Mouse (Mus musculus): ENCODE results near the gene Wnk3. TPM values are rescaled to one million over a fixed set of nuclear protein-coding genes. Genes with fewer than 3 reads are reported as not detected.
A peak's percentile ranks its signal among the peaks of the same experiment; 100 is the strongest.

The Wnk3 gene
- polyA plus RNA-seq, 1 experiment = not detected

DNA sequence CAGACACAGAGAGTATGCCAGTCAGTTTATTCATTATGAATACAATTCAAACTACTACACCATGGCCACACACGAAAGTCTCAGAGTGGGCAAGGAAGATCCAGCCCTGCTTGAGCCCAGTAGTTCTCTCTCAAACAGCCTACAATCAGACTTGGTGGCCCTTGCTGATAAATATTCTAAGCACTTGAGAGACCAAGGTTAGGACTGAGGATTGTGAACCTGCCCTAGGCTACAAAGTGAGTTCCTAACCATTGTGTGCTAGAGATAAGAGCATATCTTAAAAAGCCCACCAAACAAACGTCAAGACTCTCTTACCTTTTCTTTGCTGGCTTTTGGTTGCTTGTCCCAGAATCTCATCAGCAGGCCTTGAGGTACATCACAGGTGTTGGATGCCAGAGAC lies 135.7 kb downstream of the Wnk3 start:
- WGBS = 72% methylated on average over 2 of the region's 2 CpGs
- Histone ChIP-seq H3K4me3 (ENCODE audit: low read depth, low read length) (no peak overlapping the region), H3K27ac (ENCODE audit: insufficient read depth, low read depth, low read length) (no peak overlapping the region), H3K4me1 (ENCODE audit: control insufficient read depth, insufficient read depth, insufficient read length, low read length) (no peaks in the 10 kb centered on the region), H3K36me3 (ENCODE audit: control insufficient read depth, insufficient read depth, low read length) (no peaks in the 10 kb centered on the region), H3K27me3 (ENCODE audit: control insufficient read depth, insufficient read depth, low read length) (no peaks in the 10 kb centered on the region)
- no peak for TF ChIP-seq CTCF (IDR thresholded peaks at IDR 0.05; ENCODE audit: extremely low read depth, insufficient read length, insufficient replicate concordance, low read depth, low read length)
- no peak for TF ChIP-seq POLR2A (IDR thresholded peaks at IDR 0.05; ENCODE audit: low read depth, low read length)

DNA sequence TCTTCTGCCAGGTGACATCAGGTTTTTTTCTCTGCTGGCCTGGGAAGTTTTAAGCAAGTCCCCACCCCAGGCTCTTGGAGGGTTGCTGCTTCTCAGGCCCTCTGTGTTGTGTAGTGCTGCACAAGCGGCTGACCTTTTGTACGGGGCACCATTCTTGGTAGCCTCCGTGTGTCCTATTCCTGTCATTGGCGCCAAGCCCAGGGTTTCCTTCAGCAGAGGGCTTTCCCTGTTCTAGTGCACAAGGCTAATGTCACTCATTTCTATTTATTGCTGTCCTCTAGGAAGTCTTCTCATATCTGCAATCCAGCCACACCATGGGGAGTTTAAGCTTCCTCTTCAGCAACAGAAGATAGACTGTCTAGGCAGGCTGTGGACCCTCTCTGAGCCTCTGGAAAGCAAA lies 139.9 kb downstream of the Wnk3 start:
- WGBS = 59% methylated on average over 4 of the region's 4 CpGs
- no peaks in the 10 kb centered on the region for H3K27me3 ChIP-seq (ENCODE audit: control insufficient read depth, insufficient read depth, low read length)

GRCm38 (mm10) chrX:151343761-151344500 lies 146.1 kb downstream of the Wnk3 start, which contains the start of gene Fam120c:
Fam120c (plus strand) TSS chrX:151344175.
- H3K27ac ChIP-seq (ENCODE audit: insufficient read depth, low read depth, low read length) = peak within 1 kb of the TSS; percentile 93
- H3K27me3 ChIP-seq (ENCODE audit: control insufficient read depth, insufficient read depth, low read length) = no peaks in the 10 kb centered on the region
- TF ChIP-seq CTCF (IDR thresholded peaks at IDR 0.05; ENCODE audit: extremely low read depth, insufficient read length, insufficient replicate concordance, low read depth, low read length) (no peak), POLR2A (IDR thresholded peaks at IDR 0.05; ENCODE audit: low read depth, low read length) (no peak; the same call in 1 of the 2 replicates)
- peaks cover 2% of the 10 kb centered on the region; the same call in 1 of the 2 replicates for H3K4me1 ChIP-seq (ENCODE audit: control insufficient read depth, insufficient read depth, insufficient read length, low read length)
- WGBS = 15% methylated on average over 56 of the region's 56 CpGs
- H3K4me3 ChIP-seq (ENCODE audit: low read depth, low read length) = peak within 1 kb of the TSS; percentile 100
- H3K36me3 ChIP-seq (ENCODE audit: control insufficient read depth, insufficient read depth, low read length) = no peaks in the 10 kb centered on the region

More for the DNA sequence above, 139.9 kb downstream of the Wnk3 start:
- no peaks in the 10 kb centered on the region for H3K4me1 ChIP-seq (ENCODE audit: control insufficient read depth, insufficient read depth, insufficient read length, low read length)
- H3K4me3 ChIP-seq (ENCODE audit: low read depth, low read length) = no peak overlapping the region
- TF ChIP-seq POLR2A (IDR thresholded peaks at IDR 0.05; ENCODE audit: low read depth, low read length) (no peak), CTCF (IDR thresholded peaks at IDR 0.05; ENCODE audit: extremely low read depth, insufficient read length, insufficient replicate concordance, low read depth, low read length) (no peak)
- no peak overlapping the region for H3K27ac ChIP-seq (ENCODE audit: insufficient read depth, low read depth, low read length)
- H3K36me3 ChIP-seq (ENCODE audit: control insufficient read depth, insufficient read depth, low read length) = no peaks in the 10 kb centered on the region

- WGBS = 12% methylated on average over 33 of the region's 33 CpGs
- peak overlapping the region; percentile 52 for H3K27ac ChIP-seq (ENCODE audit: insufficient read depth, low read depth, low read length)
- H3K4me3 ChIP-seq (ENCODE audit: low read depth, low read length) = peak overlapping the region; percentile 100
- no peak for TF ChIP-seq CTCF (IDR thresholded peaks at IDR 0.05; ENCODE audit: extremely low read depth, insufficient read length, insufficient replicate concordance, low read depth, low read length)
- no peak for TF ChIP-seq POLR2A (IDR thresholded peaks at IDR 0.05; ENCODE audit: low read depth, low read length)
- H3K36me3 ChIP-seq (ENCODE audit: control insufficient read depth, insufficient read depth, low read length) = no peaks in the 10 kb centered on the region
- H3K4me1 ChIP-seq (ENCODE audit: control insufficient read depth, insufficient read depth, insufficient read length, low read length) = peaks cover 2% of the 10 kb centered on the region; the same call in 1 of the 2 replicates
- no peaks in the 10 kb centered on the region for H3K27me3 ChIP-seq (ENCODE audit: control insufficient read depth, insufficient read depth, low read length)
Measured at GRCm38 (mm10) chrX:151344501-151344984, 146.7 kb downstream of the Wnk3 start.

DNA sequence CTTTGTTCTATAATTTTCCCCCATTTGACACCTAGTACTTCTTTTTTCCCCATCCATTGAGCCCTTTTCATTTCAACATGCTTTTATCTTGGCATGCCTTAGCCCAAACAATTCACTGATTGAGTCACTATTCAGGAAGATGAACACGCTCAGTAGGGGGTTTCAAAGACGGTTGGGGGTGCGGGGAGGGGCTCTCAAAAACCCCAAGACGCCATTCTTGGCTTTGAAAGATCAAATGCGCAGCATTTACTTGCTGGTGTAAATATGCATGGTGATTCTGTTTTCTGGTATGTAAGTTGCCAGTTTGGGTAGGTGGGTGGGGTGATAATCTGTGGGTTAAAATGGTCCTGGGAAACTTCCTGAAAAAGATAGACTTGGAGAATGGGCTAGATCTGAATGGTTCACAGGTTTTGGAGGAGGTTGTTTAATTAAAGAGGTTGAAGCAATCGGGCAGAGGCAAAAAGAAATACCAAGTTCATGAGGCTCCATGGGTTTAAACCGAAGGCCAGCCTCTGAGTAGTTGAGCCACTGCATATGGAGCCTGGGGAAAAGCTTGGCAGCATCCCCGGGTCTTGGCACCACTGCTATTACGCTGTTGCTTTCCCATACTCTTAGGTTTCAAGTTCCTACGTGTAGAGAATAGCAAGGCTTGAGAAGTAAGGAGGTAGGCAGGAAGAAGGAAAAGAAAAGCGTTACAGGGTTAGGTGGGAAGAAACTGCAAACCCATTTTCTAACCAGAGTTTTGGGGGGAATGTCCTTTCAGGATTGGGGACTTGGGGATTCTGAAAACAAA lies 147.7 kb downstream of the Wnk3 start:
- H3K4me1 ChIP-seq (ENCODE audit: control insufficient read depth, insufficient read depth, insufficient read length, low read length) = peaks cover 2% of the 10 kb centered on the region; the same call in 1 of the 2 replicates
- 21% methylated on average over 11 of the region's 11 CpGs for WGBS
- H3K36me3 ChIP-seq (ENCODE audit: control insufficient read depth, insufficient read depth, low read length) = no peaks in the 10 kb centered on the region
- TF ChIP-seq POLR2A (IDR thresholded peaks at IDR 0.05; ENCODE audit: low read depth, low read length) (no peak), CTCF (IDR thresholded peaks at IDR 0.05; ENCODE audit: extremely low read depth, insufficient read length, insufficient replicate concordance, low read depth, low read length) (no peak)
- H3K4me3 ChIP-seq (ENCODE audit: low read depth, low read length) = peak overlapping the region; percentile 20; the same call in 1 of the 2 replicates
- H3K27ac ChIP-seq (ENCODE audit: insufficient read depth, low read depth, low read length) = no peak overlapping the region
- H3K27me3 ChIP-seq (ENCODE audit: control insufficient read depth, insufficient read depth, low read length) = no peaks in the 10 kb centered on the region

- no peak overlapping the region for H3K27ac ChIP-seq (ENCODE audit: insufficient read depth, low read depth, low read length)
- no peaks in the 10 kb centered on the region for H3K27me3 ChIP-seq (ENCODE audit: control insufficient read depth, insufficient read depth, low read length)
- H3K36me3 ChIP-seq (ENCODE audit: control insufficient read depth, insufficient read depth, low read length) = no peaks in the 10 kb centered on the region
- H3K4me3 ChIP-seq (ENCODE audit: low read depth, low read length) = no peak overlapping the region
- H3K4me1 ChIP-seq (ENCODE audit: control insufficient read depth, insufficient read depth, insufficient read length, low read length) = peaks cover 2% of the 10 kb centered on the region; the same call in 1 of the 2 replicates
- no peak for TF ChIP-seq CTCF (IDR thresholded peaks at IDR 0.05; ENCODE audit: extremely low read depth, insufficient read length, insufficient replicate concordance, low read depth, low read length)
- no peak for TF ChIP-seq POLR2A (IDR thresholded peaks at IDR 0.05; ENCODE audit: low read depth, low read length)
Measured at GRCm38 (mm10) chrX:151347278-151347677, 149.4 kb downstream of the Wnk3 start.

DNA sequence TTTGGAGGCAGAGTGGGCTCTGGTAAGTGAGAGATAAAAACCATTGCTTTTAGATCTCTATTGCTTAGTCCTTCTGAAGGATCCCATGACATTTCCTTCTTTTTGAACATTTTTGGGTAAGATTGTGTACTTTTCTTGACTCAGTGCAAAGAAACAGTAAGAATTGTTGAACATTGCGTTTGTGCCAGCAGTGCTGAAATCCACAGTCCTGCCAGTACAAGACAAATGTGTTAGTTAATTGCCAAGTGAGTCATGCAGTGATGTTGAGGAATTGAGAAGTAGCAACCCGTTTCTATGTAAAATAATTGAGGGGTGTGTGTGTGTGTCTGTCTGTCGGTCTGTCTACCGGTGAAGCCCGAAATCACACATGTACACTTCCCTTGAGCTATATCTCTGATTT lies 151.4 kb downstream of the Wnk3 start:
- no peak overlapping the region for H3K27ac ChIP-seq (ENCODE audit: insufficient read depth, low read depth, low read length)
- 81% methylated on average over 5 of the region's 5 CpGs for WGBS
- no peak overlapping the region for H3K4me3 ChIP-seq (ENCODE audit: low read depth, low read length)
- peaks cover 2% of the 10 kb centered on the region; the same call in 1 of the 2 replicates for H3K4me1 ChIP-seq (ENCODE audit: control insufficient read depth, insufficient read depth, insufficient read length, low read length)
- H3K27me3 ChIP-seq (ENCODE audit: control insufficient read depth, insufficient read depth, low read length) = no peaks in the 10 kb centered on the region
- no peaks in the 10 kb centered on the region for H3K36me3 ChIP-seq (ENCODE audit: control insufficient read depth, insufficient read depth, low read length)
- no peak for TF ChIP-seq CTCF (IDR thresholded peaks at IDR 0.05; ENCODE audit: extremely low read depth, insufficient read length, insufficient replicate concordance, low read depth, low read length)
- TF ChIP-seq POLR2A (IDR thresholded peaks at IDR 0.05; ENCODE audit: low read depth, low read length) = no peak

Other genes starting within 250 kb of the Wnk3 start
- gene Gnl3l, start 180.8 kb upstream of the Wnk3 start, polyA plus RNA-seq (2012; rRNA removed) = 1.6 and 3.2 TPM in 2 replicates
- gene Fgd1, start 151.9 kb upstream of the Wnk3 start, polyA plus RNA-seq (2012; rRNA removed) = 1.7 and 2.3 TPM in 2 replicates
- gene Tsr2, start 101.5 kb upstream of the Wnk3 start, polyA plus RNA-seq (2012; rRNA removed) = 0.46 and 0.98 TPM in 2 replicates
- 1.3 and 1.6 TPM in 2 replicates for gene Fam120c, start 146.1 kb downstream of the Wnk3 start, polyA plus RNA-seq (2012; rRNA removed)